Mouse (Mus musculus) adrenal gland, postnatal 10 days (tissue): Measurements from ENCODE around the gene D17Wsu92e. TPM values are rescaled to one million over a fixed set of nuclear protein-coding genes. Genes with fewer than 3 reads are reported as not detected.
A peak's percentile ranks its signal among the peaks of the same experiment; 100 is the strongest.

Source experiments
- DNase-seq: peaks from one replicate; pipeline ENCODE4 v3.0.0; 2021; ENCODE audit warnings: mixed read lengths
- total RNA-seq, 2 experiments: library from RNA; stranded (reverse); gene quantifications; 2 replicates each; pipeline ENCODE4 v1.2.3; 2021

D17Wsu92e gene
- total RNA-seq, 2 experiments from 2014 or later: 132 to 137 TPM

DNA sequence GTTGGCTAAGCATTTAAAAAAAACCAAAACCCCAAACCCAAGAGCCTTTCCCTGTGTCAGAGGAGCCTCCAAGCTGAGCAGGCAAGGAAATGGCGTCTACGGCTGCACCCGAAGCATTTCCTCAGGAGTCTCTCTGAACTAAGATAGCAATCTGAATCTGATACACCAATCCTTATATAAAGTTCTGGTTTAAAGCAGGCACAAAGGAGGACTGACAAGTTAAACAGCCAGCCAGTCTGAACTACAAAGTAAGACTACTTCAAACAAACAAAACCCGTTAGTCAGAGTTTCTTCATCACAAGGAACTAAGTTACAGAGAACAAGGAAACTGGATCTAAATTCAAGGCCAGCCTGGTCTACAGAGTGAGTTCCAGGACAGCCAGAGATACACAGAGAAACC, 27.9 kb downstream of the D17Wsu92e start:
- DNase-seq: no peak

DNA sequence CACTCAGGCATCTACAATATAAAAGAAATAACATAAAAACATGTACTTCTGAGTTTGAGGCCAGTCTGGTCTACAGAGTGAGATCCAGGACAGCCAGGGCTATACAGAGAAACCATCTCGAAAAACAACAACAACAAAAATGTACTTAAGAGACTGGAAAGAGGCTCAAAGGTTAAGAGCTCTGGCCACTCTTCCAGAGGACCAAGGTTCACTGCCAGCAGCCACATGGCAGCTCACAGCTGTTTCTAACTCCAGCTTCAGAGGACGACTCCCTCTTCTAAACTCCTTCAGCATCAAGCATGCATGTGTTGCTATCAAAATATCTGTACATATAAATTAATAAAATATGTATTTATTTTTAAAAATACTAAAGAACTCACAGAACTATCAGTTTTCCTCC, 28.9 kb downstream of the D17Wsu92e start:
- DNase-seq: no peak

- DNase-seq: no peak
These were observed 29.5 kb downstream of the D17Wsu92e start for GRCm38 (mm10) chr17:27790976-27791375.

DNA sequence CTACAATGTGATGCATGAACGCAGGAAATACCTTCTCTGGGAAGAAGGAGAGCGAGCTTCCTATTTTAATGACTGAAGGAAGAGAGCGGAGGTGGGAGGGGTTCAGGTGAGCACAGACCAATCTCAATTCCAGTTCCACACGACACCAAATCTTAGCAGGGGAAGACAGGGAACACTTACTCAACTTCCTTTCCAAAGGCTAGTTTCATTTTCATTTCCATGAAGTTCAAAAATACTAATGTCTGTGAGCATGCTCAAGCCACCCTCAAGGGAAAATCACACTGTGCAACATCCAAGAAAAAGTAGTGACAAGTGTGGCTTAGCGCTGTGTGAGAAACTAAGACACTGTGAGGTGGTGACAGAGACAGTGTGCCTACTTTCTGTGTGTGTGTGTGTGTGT, 30.4 kb downstream of the D17Wsu92e start:
- no peak for DNase-seq

GRCm38 (mm10) chr17:27788456-27789172, 31.8 kb downstream of the D17Wsu92e start:
- peak; percentile 56 for DNase-seq

GRCm38 (mm10) chr17:27783567-27783966, 36.9 kb downstream of the D17Wsu92e start:
- DNase-seq: no peak

DNA sequence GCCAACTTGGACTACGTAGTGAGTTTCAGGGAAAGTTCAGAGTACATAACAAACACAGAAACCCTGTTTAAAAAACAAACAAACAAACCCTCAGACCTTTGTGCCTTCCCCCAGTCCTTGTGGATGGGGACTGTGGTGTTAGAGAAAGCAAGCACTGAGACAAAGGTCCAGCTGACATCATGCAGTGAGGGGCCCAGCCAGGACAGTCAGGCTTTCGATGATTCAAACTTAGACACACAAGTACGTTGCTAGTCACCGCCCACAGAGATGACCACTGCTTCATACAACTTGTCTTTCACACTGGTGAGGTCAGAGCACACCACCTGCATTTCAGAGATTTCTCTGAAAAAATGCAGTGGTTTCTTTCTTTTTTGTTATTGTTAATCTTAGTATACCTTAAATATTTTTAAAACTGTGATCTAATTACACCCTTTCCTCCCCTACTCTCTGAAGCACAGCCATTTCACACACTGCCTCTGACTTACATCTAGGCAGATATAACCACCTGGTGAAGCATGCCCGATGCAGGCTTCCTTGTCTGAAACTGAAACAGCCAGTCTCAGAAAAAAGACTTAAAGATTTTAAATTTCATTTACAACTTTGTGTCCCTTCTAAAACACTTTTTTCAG, 39.3 kb downstream of the D17Wsu92e start:
- no peak for DNase-seq

GRCm38 (mm10) chr17:27779755-27780154, 40.7 kb downstream of the D17Wsu92e start:
- no peak for DNase-seq

DNA sequence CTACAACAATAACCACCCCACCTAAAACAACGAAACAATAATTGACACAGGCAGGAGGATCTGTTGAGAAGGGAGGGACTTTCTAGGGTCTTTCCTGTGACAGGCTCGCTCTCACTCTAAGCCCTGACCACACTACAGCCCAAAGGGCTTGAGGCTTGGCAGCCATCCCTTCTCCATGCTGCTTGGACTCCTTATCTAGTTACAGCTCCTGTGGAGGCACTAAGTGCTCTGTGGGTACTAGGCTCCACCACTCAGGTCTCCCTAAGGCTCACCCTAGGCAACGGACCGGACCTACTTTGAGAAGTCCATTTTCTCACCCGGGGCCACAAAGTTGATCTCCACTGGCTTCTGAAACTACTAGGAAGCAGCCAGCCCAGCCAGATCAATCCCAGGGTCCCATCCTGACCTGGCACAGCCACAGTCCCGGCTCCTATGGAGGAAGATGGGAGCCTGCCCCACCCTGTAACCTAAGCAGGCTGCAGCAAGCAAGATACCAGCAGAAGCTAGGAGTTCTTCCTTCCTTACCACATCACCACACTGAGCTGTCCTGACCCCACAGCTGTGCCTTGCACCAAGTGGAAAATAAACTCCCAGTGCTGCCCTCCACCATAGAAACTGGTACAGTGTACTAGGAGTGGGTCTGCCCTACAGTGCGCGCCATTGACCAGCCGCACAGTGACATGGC, 41.6 kb downstream of the D17Wsu92e start:
- DNase-seq: no peak

- DNase-seq: no peak
These were observed 42.6 kb downstream of the D17Wsu92e start for GRCm38 (mm10) chr17:27777823-27778222.

- no peak for DNase-seq
These were observed 46.2 kb downstream of the D17Wsu92e start for GRCm38 (mm10) chr17:27774198-27774597.

DNA sequence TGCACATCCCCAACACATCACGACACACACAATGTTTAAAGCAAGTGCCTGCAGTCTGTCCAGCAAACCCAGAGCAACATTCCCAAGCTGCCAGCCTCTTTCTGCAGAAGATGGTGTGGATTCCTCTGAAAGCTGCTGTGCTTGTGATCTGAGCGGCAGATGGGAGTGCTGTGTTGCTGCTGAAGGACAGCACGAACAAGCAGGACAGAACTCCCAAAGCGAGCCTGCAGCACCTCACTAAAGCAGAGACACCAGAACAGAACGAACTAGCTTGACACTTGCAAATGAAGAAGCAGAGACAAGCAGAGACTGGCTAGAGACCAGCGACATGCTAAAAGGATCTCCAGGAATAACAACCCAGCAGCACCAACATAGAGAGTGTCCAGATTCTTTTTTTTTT, 48.8 kb downstream of the D17Wsu92e start:
- DNase-seq: no peak

GRCm38 (mm10) chr17:27768817-27769542, 51.5 kb downstream of the D17Wsu92e start:
- peak; percentile 88 for DNase-seq

DNA sequence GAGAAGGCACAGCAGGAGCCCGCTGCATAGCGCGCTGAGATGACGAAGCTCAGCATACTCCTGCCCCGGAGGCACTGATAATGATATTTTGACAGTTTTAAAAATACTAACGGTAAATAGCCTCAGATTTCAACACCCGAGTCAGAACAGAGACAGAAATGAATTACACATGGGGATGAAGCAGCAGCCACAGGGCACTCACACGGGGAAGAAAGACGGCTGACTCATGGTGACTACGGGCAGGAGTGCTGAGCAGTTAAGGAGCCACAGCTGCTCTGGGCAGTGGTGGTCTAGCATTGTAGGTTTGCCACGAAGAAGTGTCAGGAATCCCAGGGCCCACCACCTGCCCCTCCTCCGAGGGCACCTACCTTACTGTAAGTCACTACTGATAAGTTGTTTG, 52.9 kb downstream of the D17Wsu92e start:
- no peak for DNase-seq

DNA sequence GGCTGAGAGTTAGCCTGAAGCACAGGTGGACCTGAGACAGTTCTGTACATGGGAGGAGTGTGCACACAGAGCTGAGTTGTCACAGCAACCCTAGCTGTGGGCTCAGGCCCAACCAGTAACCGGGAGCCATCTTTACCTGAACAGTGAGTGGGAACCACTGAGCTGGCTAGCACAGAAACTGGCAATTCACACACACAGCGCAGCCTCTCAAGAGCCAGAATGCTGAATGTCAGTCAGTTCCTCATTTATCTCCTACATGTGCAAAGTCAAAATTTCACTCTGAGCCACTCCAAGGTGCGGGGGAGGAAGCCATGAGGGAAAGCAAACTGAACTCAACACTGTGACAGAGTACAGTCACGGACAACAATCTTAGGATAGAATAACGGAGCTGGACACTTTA, 53.3 kb downstream of the D17Wsu92e start:
- no peak for DNase-seq

GRCm38 (mm10) chr17:27765066-27765465, 55.4 kb downstream of the D17Wsu92e start:
- DNase-seq: no peak

DNA sequence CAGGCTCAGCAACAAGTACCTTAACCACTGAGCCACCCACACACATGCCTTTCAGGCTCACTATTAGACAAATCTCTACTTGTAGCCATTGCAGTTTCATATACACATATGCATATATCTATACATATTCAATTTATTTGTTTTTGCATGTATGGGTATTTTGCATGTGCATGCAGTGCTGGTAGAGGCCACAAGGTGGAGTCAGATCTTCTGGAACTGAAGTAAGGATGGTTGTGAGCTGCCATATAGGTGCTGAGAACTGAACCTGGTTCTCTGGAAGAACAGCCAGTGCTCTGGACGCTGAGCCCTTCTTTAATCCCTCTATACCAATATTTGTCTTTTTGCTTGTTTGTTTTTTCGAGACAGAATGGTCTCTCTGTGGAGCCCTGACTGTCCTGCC, 56.0 kb downstream of the D17Wsu92e start:
- DNase-seq: no peak

DNA sequence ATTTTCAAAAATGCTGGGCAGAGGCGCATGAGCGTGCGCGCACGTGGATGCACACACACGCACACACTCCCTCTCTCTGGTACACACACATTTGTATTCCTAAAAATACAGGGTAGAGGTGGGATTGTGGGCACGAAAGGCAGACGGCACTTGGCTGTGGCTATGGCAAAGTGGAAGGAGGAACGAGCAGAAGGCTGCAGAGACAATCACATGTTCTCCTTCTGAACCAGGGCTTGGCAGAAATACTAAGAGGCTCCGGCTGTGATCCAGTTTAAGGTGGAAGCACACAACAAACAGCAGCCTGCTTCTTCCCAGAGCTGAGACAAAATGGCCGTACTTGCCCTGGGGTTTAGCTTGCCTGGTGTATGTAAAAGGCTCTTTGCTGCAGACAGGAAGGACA, 57.6 kb downstream of the D17Wsu92e start:
- DNase-seq: no peak

- peak; percentile 80 for DNase-seq
These were observed 58.7 kb downstream of the D17Wsu92e start for GRCm38 (mm10) chr17:27761639-27762336.

- DNase-seq: no peak
These were observed 60.3 kb downstream of the D17Wsu92e start for GRCm38 (mm10) chr17:27760169-27760568.

- DNase-seq: no peak
These were observed 68.9 kb downstream of the D17Wsu92e start for GRCm38 (mm10) chr17:27751314-27752202.
